Mouse (Mus musculus): Measurements from ENCODE around the gene H2-M1. TPM values are rescaled to one million over a fixed set of nuclear protein-coding genes. Genes with fewer than 3 reads are reported as not detected.

Gene H2-M1
- total RNA-seq (2023): not detected

GRCm38 (mm10) chr17:36672119-36672518 lies at the start of gene H2-M1:
TSS of gene H2-M1 (minus strand) at chr17:36672219.

GRCm38 (mm10) chr17:36642566-36642965 lies 29.5 kb downstream of the H2-M1 start, which contains the start of gene H2-M9:
TSS of gene H2-M9 (minus strand) at chr17:36642666.

Other genes with a start within 250 kb of the H2-M1 start
- not detected for gene H2-M10.4, start 209.9 kb downstream of the H2-M1 start, total RNA-seq (2023)
- gene H2-M11, start 125.1 kb downstream of the H2-M1 start, total RNA-seq (2023): not detected
- gene H2-M9, start 29.6 kb downstream of the H2-M1 start, total RNA-seq (2023): not detected
- gene H2-M10.5, start 100.7 kb upstream of the H2-M1 start, total RNA-seq (2023): not detected
- not detected for gene H2-M10.6, start 140.0 kb upstream of the H2-M1 start, total RNA-seq (2023)
- 100 to 1,000 TPM; 117 to 139 TPM for gene Trim26, start 164.9 kb upstream of the H2-M1 start, total RNA-seq (2023)
- gene Trim15, start 195.0 kb upstream of the H2-M1 start, total RNA-seq (2023): not detected
- gene Trim10, start 197.4 kb upstream of the H2-M1 start, total RNA-seq (2023): under 1 TPM; 0.32 to 0.33 TPM
- not detected for gene Trim40, start 217.9 kb upstream of the H2-M1 start, total RNA-seq (2023)
- gene Trim31, start 225.9 kb upstream of the H2-M1 start, total RNA-seq (2023): not detected

Data from T-cell, adult 66 days (primary cell).